Mouse (Mus musculus) lung, postnatal 0 days (tissue): ENCODE results near the gene Farp1.

Source experiments
- CTCF ChIP-seq: IDR thresholded peaks from 2 replicates; pipeline ENCODE4 v1.5.1; 2016; ENCODE audit warnings: antibody characterized with exemption, mild to moderate bottlenecking
- EP300 ChIP-seq: IDR thresholded peaks from 2 replicates; pipeline ENCODE4 v1.6.1; 2016; ENCODE audit warnings: antibody characterized with exemption, mild to moderate bottlenecking, control low read depth

DNA sequence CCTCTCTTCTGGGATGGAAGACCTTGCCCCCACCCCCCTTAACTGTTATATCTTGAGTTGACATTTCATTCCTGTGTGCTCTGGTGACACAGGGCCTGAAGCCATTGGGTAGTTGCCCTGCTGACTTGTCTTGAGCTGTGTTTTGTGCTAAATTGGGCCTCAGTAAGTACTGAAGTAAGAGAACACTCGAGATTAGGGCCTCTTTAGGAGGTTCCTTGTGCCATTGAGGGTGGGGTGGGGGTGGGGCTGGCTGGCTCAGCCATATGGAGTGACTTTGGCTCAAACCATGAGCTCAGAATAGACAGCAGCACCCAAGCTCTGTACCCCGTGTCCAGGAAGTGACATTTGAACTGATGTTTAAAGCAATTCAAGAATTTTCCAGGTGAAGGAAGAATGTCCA is 65.8 kb downstream of the Farp1 start:
- TF ChIP-seq CTCF (no peak), EP300 (peak; percentile 86)
